Mouse (Mus musculus): ENCODE results near the gene Mmp19. TPM values are rescaled to one million over a fixed set of nuclear protein-coding genes. Genes with fewer than 3 reads are reported as not detected.
A peak's percentile ranks its signal among the peaks of the same experiment; 100 is the strongest.

Mmp19 gene
- polyA plus RNA-seq (2014; fragmentation: Nextera tagmentation; extraction: Ambion mirVana) = 0.49 and 0.57 TPM in 2 replicates

DNA sequence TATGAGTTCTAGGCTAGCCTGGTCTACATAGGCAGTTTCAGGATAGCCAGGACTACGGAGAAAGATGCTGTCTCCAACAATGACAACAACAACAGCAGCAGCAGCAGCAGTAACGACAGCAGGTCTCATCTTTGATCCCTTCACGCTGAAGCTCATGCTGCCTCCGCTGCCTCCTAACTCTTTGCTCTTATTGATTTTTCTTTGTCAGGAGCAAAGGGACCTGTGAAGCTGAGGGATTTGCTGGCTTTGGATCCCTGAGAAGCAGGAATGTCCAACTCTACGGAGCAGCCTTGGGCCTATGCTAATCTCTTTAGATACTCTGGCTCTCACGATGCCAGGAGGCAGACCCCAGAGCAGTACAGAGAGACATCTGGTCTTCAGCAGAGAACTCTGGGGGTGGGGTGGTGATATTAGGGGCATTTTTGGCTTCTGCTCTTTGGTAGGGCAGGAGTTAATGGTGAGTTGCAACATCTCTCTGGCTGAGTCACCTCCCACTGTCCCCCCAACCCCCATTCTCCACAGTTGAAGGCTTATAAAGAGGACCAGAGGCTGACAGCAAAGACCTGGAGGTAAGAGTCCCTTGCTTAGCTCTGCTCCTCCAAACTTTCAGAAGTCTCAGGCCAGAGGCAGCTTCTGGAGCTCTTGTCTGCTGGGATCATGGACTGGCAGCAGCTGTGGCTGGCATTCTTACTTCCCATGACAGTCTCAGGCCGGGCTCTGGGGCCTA is at the start of gene Mmp19:
TSS of gene Mmp19 (plus strand) at position 513 of the 727 bp plus-strand sequence.
- no peak within 1 kb of the TSS for H3K4me2 ChIP-seq
- no peaks in the 10 kb centered on the region for H3K36me3 ChIP-seq (ENCODE audit: control insufficient read depth, insufficient read depth, low read length)
- H3K9ac ChIP-seq (ENCODE audit: low read depth, low read length) = no peak within 1 kb of the TSS
- ATAC-seq (replicated peaks; ENCODE audit: insufficient number of reproducible peaks, low FRiP score, low TSS enrichment) = no peak
- 62% methylated on average over 7 of the region's 7 CpGs for WGBS (ENCODE audit: insufficient replicate concordance)
- no peak within 1 kb of the TSS for H3K4me3 ChIP-seq (ENCODE audit: low read depth, low read length)
- H3K9me3 ChIP-seq (replicated peaks; ENCODE audit: control insufficient read depth, low read length) = no peaks in the 10 kb centered on the region
- H3K4me1 ChIP-seq (ENCODE audit: control insufficient read depth, insufficient read depth, low read length) = no peaks in the 10 kb centered on the region
- H3K27me3 ChIP-seq (ENCODE audit: control insufficient read depth, insufficient read depth, low read length) = no peaks in the 10 kb centered on the region
- no peak within 1 kb of the TSS for H3K27ac ChIP-seq (ENCODE audit: low read depth, low read length)

DNA sequence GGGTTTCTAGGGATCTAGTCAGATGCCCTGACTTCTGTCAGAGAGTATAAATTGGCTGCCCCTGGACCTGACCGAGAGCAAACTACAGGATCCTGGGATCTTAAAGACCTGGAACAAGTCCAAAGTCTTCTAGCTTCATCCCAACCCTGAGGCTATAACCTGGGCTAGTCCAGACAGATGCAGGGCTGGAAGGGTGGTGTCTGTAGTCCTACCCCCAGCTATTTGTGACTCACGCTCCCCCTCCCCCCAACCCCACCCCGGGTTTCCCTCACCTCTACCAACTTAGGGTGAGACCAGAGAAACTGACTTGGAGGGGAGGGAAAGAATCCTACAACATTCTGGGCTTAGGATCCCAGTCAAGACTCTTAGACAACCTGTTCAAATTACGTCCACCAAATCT is 48.1 kb upstream of the Mmp19 start:
- Histone ChIP-seq H3K4me1 (ENCODE audit: control insufficient read depth, insufficient read depth, low read length) (peaks cover 14% of the 10 kb centered on the region), H3K36me3 (ENCODE audit: control insufficient read depth, insufficient read depth, low read length) (no peaks in the 10 kb centered on the region), H3K4me2 (peak overlapping the region; percentile 90), H3K27ac (ENCODE audit: low read depth, low read length) (no peak overlapping the region), H3K27me3 (ENCODE audit: control insufficient read depth, insufficient read depth, low read length) (peaks cover 5% of the 10 kb centered on the region; the same call in 1 of the 2 replicates), H3K4me3 (ENCODE audit: low read depth, low read length) (no peak overlapping the region), H3K9me3 (replicated peaks; ENCODE audit: control insufficient read depth, low read length) (no peaks in the 10 kb centered on the region), H3K9ac (ENCODE audit: low read depth, low read length) (no peak overlapping the region)
- no peak for ATAC-seq (replicated peaks; ENCODE audit: insufficient number of reproducible peaks, low FRiP score, low TSS enrichment)
- WGBS (ENCODE audit: insufficient replicate concordance) = 32% methylated on average over 4 of the region's 4 CpGs

DNA sequence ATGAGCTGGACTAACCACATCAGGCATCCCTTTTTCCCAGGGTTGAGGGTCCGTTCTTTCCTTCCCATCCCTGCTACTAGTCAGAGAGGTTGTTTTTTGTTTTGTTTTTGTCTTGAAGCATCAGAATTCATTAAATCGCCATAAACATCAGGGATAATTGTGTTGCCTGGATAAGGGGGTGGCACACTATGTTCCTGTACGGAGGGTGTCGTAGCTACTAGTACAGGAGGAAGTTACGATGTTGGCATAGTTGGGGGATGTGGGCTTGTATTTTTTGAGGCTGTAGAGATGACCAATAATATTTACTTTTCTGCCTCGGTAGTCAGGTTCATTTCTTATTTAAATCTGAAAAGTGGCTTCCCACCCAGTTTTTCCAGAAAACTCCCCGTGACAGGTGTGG is 47.5 kb upstream of the Mmp19 start:
- Histone ChIP-seq H3K9ac (ENCODE audit: low read depth, low read length) (peak overlapping the region; percentile 73), H3K36me3 (ENCODE audit: control insufficient read depth, insufficient read depth, low read length) (no peaks in the 10 kb centered on the region), H3K4me1 (ENCODE audit: control insufficient read depth, insufficient read depth, low read length) (peaks cover 14% of the 10 kb centered on the region), H3K27ac (ENCODE audit: low read depth, low read length) (no peak overlapping the region), H3K9me3 (replicated peaks; ENCODE audit: control insufficient read depth, low read length) (no peaks in the 10 kb centered on the region), H3K4me3 (ENCODE audit: low read depth, low read length) (peak overlapping the region; percentile 65), H3K4me2 (peak overlapping the region; percentile 90), H3K27me3 (ENCODE audit: control insufficient read depth, insufficient read depth, low read length) (peaks cover 5% of the 10 kb centered on the region; the same call in 1 of the 2 replicates)
- 8% methylated on average over 7 of the region's 7 CpGs for WGBS (ENCODE audit: insufficient replicate concordance)
- no peak for ATAC-seq (replicated peaks; ENCODE audit: insufficient number of reproducible peaks, low FRiP score, low TSS enrichment)

DNA sequence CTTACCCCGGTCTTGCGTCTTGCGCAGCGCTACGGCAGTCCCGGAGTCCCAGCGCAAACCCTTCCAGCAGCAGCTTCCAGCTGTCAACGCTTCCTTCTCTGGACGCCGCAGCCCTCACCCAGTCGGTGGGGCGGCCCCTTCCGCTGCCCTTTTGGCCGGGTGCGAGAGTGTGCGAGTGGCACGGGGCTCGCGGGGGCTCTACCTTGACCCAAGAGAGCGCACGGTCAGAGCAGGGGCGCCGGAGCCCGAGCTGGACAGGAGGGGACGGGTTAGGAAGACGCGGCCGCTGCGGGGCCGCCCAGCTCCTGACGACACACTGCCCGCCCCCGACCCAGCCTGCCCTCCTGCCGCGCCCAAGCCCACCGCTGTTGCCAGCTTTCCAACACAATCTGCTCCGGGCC is 46.9 kb upstream of the Mmp19 start:
- ATAC-seq (replicated peaks; ENCODE audit: insufficient number of reproducible peaks, low FRiP score, low TSS enrichment) = peak; percentile 64
- Histone ChIP-seq H3K36me3 (ENCODE audit: control insufficient read depth, insufficient read depth, low read length) (no peaks in the 10 kb centered on the region), H3K27me3 (ENCODE audit: control insufficient read depth, insufficient read depth, low read length) (peaks cover 5% of the 10 kb centered on the region; the same call in 1 of the 2 replicates), H3K27ac (ENCODE audit: low read depth, low read length) (peak overlapping the region; percentile 57), H3K4me3 (ENCODE audit: low read depth, low read length) (peak overlapping the region; percentile 65), H3K4me2 (peak overlapping the region; percentile 90), H3K9me3 (replicated peaks; ENCODE audit: control insufficient read depth, low read length) (no peaks in the 10 kb centered on the region), H3K4me1 (ENCODE audit: control insufficient read depth, insufficient read depth, low read length) (peaks cover 14% of the 10 kb centered on the region), H3K9ac (ENCODE audit: low read depth, low read length) (peak overlapping the region; percentile 73)
- 0% methylated on average over 35 of the region's 37 CpGs for WGBS (ENCODE audit: insufficient replicate concordance)

DNA sequence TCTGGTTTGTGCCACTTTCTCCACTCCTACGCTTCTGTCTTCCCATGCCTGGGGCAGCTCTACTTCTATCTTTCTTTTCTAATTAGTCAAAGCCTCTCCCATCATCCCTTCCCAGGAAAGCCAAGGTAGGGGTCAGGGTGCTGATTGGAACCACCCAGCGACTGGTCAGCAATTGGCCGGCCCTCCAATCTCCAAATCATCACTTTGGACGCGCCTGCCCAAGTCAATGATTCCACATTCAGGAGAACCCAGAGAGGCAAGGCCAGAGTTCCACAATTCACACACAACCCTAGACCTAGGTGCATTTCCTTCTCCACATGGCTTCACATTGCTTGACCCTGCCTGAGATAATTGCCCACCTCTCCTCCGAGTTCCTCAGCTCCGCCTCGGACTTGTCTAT is 46.5 kb upstream of the Mmp19 start:
- WGBS (ENCODE audit: insufficient replicate concordance) = 11% methylated on average over 8 of the region's 8 CpGs
- H3K4me3 ChIP-seq (ENCODE audit: low read depth, low read length) = peak overlapping the region; percentile 65
- peaks cover 5% of the 10 kb centered on the region; the same call in 1 of the 2 replicates for H3K27me3 ChIP-seq (ENCODE audit: control insufficient read depth, insufficient read depth, low read length)
- no peak for ATAC-seq (replicated peaks; ENCODE audit: insufficient number of reproducible peaks, low FRiP score, low TSS enrichment)
- H3K27ac ChIP-seq (ENCODE audit: low read depth, low read length) = no peak overlapping the region; the same call in 1 of the 2 replicates
- H3K9me3 ChIP-seq (replicated peaks; ENCODE audit: control insufficient read depth, low read length) = no peaks in the 10 kb centered on the region
- H3K36me3 ChIP-seq (ENCODE audit: control insufficient read depth, insufficient read depth, low read length) = no peaks in the 10 kb centered on the region
- H3K4me2 ChIP-seq = peak overlapping the region; percentile 90
- peak overlapping the region; percentile 73 for H3K9ac ChIP-seq (ENCODE audit: low read depth, low read length)
- peaks cover 17% of the 10 kb centered on the region for H3K4me1 ChIP-seq (ENCODE audit: control insufficient read depth, insufficient read depth, low read length)

DNA sequence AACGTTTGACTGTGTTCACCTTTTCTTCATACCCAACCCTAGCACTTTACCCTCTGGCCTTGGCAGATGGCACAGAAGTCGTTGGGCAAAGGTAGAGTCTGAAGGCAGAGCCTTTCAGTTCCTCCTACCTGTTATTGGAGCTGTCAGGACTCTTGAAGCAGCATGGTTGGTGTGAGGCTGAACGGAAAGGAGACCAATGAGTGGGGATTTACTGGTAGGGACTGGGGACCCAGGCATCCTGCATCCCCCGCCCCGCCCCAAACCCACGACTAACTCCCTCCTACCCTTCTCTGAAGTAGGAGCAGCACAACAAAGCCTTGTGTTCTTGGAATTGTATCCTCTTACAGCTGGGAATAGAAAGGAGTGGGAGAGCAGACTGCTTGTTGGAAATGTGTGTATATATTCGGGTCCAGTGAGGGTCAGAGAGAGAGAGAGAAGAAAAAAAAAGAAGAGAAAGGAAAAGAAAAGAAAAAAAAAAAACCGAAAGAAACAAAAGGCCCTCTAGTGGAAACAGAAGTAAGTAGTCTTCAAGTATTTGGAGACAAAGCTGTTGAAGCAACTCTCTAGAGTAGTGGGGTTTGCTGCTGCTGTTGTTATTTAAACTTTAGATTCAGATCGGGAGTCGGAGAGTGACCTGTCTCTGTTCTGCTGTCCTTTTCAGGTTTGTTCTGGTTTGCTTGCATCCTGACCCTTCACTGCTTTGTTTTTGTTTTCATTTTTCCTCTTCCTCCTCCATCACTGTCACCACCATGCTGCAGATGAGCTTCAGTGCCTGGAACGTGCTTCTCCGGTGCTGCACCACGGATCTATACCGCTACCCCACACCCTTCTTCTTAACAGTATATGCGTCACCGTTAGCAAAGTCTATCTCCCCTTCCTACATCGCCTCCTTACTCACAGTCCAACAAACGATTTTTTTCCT is 45.8 kb upstream of the Mmp19 start, which contains the start of gene Dgka:
TSS of gene Dgka (minus strand) at position 176 of the 922 bp plus-strand sequence.
- Histone ChIP-seq H3K36me3 (ENCODE audit: control insufficient read depth, insufficient read depth, low read length) (no peaks in the 10 kb centered on the region), H3K27ac (ENCODE audit: low read depth, low read length) (peak within 1 kb of the TSS; percentile 57), H3K9ac (ENCODE audit: low read depth, low read length) (peak within 1 kb of the TSS; percentile 73), H3K4me2 (peak within 1 kb of the TSS; percentile 90), H3K4me1 (ENCODE audit: control insufficient read depth, insufficient read depth, low read length) (peaks cover 25% of the 10 kb centered on the region), H3K27me3 (ENCODE audit: control insufficient read depth, insufficient read depth, low read length) (peaks cover 5% of the 10 kb centered on the region; the same call in 1 of the 2 replicates), H3K9me3 (replicated peaks; ENCODE audit: control insufficient read depth, low read length) (no peaks in the 10 kb centered on the region), H3K4me3 (ENCODE audit: low read depth, low read length) (peak within 1 kb of the TSS; percentile 65)
- WGBS (ENCODE audit: insufficient replicate concordance) = 17% methylated on average over 18 of the region's 18 CpGs
- no peak for ATAC-seq (replicated peaks; ENCODE audit: insufficient number of reproducible peaks, low FRiP score, low TSS enrichment)

DNA sequence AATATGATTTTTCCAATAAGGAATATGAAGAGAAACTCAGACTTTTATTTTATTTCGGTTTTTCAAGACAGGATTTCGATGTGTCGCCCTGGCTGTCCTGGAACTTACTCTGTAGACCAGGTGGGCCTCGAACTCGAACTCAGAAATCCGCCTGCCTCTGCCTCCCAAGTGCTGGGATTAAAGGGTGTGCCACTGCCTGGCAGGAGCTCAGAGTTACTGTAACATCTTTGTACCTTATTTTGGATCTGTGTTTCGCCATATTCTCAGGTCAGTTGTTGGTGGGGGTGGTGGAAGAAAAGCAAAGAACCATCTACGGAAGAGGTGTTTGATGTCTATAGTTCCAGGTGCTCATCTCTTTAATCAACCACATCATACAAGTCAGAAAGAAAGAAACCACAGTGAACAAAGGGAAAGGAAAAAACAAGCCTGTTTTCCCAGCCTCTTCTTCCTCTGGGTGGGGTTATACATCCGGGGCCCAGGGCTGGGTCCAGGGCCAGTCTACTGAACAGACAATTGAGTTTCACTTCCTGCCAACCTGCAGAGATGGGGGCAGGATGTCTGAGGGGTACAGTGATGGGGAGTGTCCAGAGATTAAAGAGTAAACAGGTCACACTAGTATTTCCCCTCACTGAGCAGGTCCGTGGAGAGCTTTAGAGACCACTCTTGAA is 44.6 kb upstream of the Mmp19 start:
- WGBS (ENCODE audit: insufficient replicate concordance) = 86% methylated on average over 10 of the region's 10 CpGs
- Histone ChIP-seq H3K4me2 (no peak overlapping the region), H3K27ac (ENCODE audit: low read depth, low read length) (no peak overlapping the region), H3K9ac (ENCODE audit: low read depth, low read length) (no peak overlapping the region), H3K36me3 (ENCODE audit: control insufficient read depth, insufficient read depth, low read length) (no peaks in the 10 kb centered on the region), H3K4me3 (ENCODE audit: low read depth, low read length) (no peak overlapping the region), H3K4me1 (ENCODE audit: control insufficient read depth, insufficient read depth, low read length) (peaks cover 26% of the 10 kb centered on the region), H3K9me3 (replicated peaks; ENCODE audit: control insufficient read depth, low read length) (no peaks in the 10 kb centered on the region), H3K27me3 (ENCODE audit: control insufficient read depth, insufficient read depth, low read length) (peaks cover 5% of the 10 kb centered on the region; the same call in 1 of the 2 replicates)
- ATAC-seq (replicated peaks; ENCODE audit: insufficient number of reproducible peaks, low FRiP score, low TSS enrichment) = no peak

Measured in heart, embryonic 11.5 days (tissue).